In genomic region chr2:166471257-166471753, GRCm38 (mm10) we compare ENCODE assay signal across 10 mouse cellular contexts.
A peak's percentile ranks its signal among the peaks of the same experiment; 100 is the strongest.
DNase-seq lines count a peak whose midpoint lies in the region; ATAC-seq and TF ChIP-seq lines count a peak whose summit lies in the region.
"Had no signal": no experiment of that assay in that cellular context is flagged by ENCODE, and none has a peak within 500 bp of the region (broad histone marks: within the 10 kb centered on the region; RNA-seq: fewer than 3 reads in every experiment).

No protein-coding gene starts in this region.

- no peak overlapping the region for H3K9ac ChIP-seq in heart, embryonic 11.5 days (ENCODE audit: low read depth, low read length)

- 44% methylated on average over 6 of the region's 6 CpGs for WGBS in heart, embryonic 11.5 days (ENCODE audit: insufficient replicate concordance)
- 20% methylated on average over 6 of the region's 6 CpGs for WGBS in spleen, adult 2 months

- no peak for ATAC-seq in heart, embryonic 11.5 days (replicated peaks; ENCODE audit: insufficient number of reproducible peaks, low FRiP score, low TSS enrichment)
- ATAC-seq: inflammation-experienced regulatory T-cells, adult 6 months had no signal

- no peak overlapping the region for H3K4me2 ChIP-seq in heart, embryonic 11.5 days

- 0 out of 2 replicates have a peak overlapping the region, but pooled peaks have one; percentile 29 for H3K27ac ChIP-seq in heart, embryonic 11.5 days (ENCODE audit: low read depth, low read length)
- H3K27ac ChIP-seq in spleen, adult 2 months (ENCODE audit: insufficient read depth, low read length): peak overlapping the region; percentile 65

- H3K4me1 ChIP-seq in heart, embryonic 11.5 days (ENCODE audit: control insufficient read depth, insufficient read depth, low read length): peaks cover 8% of the 10 kb centered on the region; the same call in 1 of the 2 replicates
- H3K4me1 ChIP-seq in spleen, adult 2 months (ENCODE audit: control insufficient read depth, insufficient read depth, insufficient read length): peaks cover 36% of the 10 kb centered on the region; the same call in 1 of the 2 replicates

- no peak for TF ChIP-seq POLR2A in spleen, adult 2 months (IDR thresholded peaks at IDR 0.05; ENCODE audit: low read depth, low read length)

- no peak overlapping the region for H3K4me3 ChIP-seq in heart, embryonic 11.5 days (ENCODE audit: low read depth, low read length)
- no peak overlapping the region for H3K4me3 ChIP-seq in spleen, adult 2 months (ENCODE audit: extremely low read depth, insufficient read depth, insufficient read length)

- TF ChIP-seq CTCF in spleen, adult 2 months (IDR thresholded peaks at IDR 0.05; ENCODE audit: extremely low read depth, insufficient read depth, insufficient read length, insufficient replicate concordance): no peak

- no peaks in the 10 kb centered on the region for H3K27me3 ChIP-seq in heart, embryonic 11.5 days (ENCODE audit: control insufficient read depth, insufficient read depth, low read length)
- no peaks in the 10 kb centered on the region for H3K27me3 ChIP-seq in spleen, adult 2 months (ENCODE audit: control insufficient read depth, insufficient read depth, low read length)

- no peak for DNase-seq in heart, postnatal 4 days
- DNase-seq in spleen, adult 2 months (ENCODE audit: low read depth in 1 of 2, low spot score in 2 of 2): no peak
- no peak for DNase-seq in spleen, adult 18-20 months
- DNase-seq in induced T-regulatory cell, adult 2 months (ENCODE audit: low read depth): peak; percentile 38
- DNase-seq in testis, postnatal 10 days (ENCODE audit: low spot score): no peak
- no peak for DNase-seq in kidney, postnatal 4 days
- no peak for DNase-seq in lung, postnatal 36 days
- DNase-seq: cerebellum, adult 8-10 months had no signal

- no peaks in the 10 kb centered on the region for H3K36me3 ChIP-seq in heart, embryonic 11.5 days (ENCODE audit: control insufficient read depth, insufficient read depth, low read length)
- H3K36me3 ChIP-seq in spleen, adult 2 months (ENCODE audit: control insufficient read depth, insufficient read depth, low read length): no peaks in the 10 kb centered on the region

- no peaks in the 10 kb centered on the region for H3K9me3 ChIP-seq in heart, embryonic 11.5 days (replicated peaks; ENCODE audit: control insufficient read depth, low read length)
